Mouse (Mus musculus): Measurements from ENCODE around the gene Fkbp6. TPM values are rescaled to one million over a fixed set of nuclear protein-coding genes. Genes with fewer than 3 reads are reported as not detected.

Fkbp6 gene
- polyA plus RNA-seq, 1 experiment from 2014 or later = not detected

DNA sequence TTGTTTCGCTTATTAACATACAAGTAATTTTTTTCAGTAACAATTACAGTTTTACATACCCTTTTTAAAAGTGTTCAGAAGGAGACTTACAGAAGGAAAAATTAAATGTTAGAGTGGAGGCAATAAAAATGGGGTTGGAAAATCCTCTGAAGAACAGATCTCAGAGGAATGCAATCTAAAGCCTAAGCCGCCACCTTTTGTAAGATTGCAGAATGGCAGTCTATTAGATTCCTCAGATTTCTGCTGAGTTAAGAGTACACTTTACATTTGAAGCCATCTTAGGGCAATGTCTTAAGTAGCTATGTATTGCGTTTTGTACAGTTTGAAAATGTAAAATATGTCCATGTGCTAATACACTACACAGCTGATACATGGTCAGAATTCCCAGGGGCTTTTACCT is 47.4 kb downstream of the Fkbp6 start:
- H3K4me3 ChIP-seq = no peak overlapping the region
- no peaks in the 10 kb centered on the region for H3K4me1 ChIP-seq
- H3K9me3 ChIP-seq = no peaks in the 10 kb centered on the region
- no peak overlapping the region for H3K27ac ChIP-seq
- no peaks in the 10 kb centered on the region for H3K27me3 ChIP-seq
- ATAC-seq (ENCODE audit: insufficient number of reproducible peaks, insufficient read depth, low FRiP score, low TSS enrichment, low read depth) = no peak
- no peaks in the 10 kb centered on the region for H3K36me3 ChIP-seq
- no peak overlapping the region for H3K9ac ChIP-seq
- 70% methylated on average over 3 of the region's 3 CpGs for WGBS
- H3K4me2 ChIP-seq = no peak overlapping the region

DNA sequence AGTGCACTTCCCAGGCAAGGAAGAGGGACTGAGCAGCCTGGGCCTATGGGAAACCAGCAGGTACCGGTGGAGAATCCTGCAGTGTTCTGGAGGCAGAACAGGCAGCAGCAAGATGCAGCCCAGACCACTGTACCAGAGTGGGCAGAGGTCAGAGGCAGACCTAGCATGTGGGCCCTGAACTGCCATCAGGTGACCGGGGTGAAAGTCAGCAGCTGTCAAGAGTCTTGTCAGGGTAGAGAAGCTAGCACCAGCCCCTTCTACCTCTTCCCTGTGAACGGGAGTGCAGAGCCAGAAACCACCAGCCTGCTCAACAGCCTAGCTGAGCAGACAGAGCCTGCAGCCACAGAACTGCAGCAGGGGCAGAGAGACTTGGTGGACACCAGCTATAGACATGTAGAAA is 47.9 kb downstream of the Fkbp6 start:
- ATAC-seq (ENCODE audit: insufficient number of reproducible peaks, insufficient read depth, low FRiP score, low TSS enrichment, low read depth) = no peak
- H3K4me3 ChIP-seq = no peak overlapping the region
- no peaks in the 10 kb centered on the region for H3K4me1 ChIP-seq
- H3K4me2 ChIP-seq = no peak overlapping the region
- H3K9ac ChIP-seq = no peak overlapping the region
- WGBS = 42% methylated on average over 3 of the region's 3 CpGs
- no peaks in the 10 kb centered on the region for H3K9me3 ChIP-seq
- no peaks in the 10 kb centered on the region for H3K36me3 ChIP-seq
- no peak overlapping the region for H3K27ac ChIP-seq
- H3K27me3 ChIP-seq = no peaks in the 10 kb centered on the region

DNA sequence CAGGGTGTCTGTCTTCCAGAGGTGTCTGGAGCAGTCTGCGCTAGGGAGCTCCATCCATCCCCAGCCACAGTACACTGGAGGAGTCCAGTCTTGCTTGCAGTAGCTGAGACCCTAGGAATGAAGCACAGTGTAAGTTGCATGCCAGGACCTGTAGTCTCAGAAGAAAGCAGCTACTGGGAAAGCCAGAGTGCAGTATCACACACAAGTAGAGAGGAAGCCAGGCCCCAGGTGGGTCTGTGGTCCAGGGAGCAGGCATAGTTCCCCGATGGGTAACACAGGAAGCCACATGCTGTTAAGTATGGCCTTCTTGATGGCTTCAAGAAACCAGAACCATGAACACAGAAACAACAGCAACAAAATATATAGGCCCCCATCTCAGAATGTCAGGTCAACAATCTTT is 57.8 kb downstream of the Fkbp6 start:
- H3K36me3 ChIP-seq = no peaks in the 10 kb centered on the region
- no peak overlapping the region for H3K4me2 ChIP-seq
- ATAC-seq (ENCODE audit: insufficient number of reproducible peaks, insufficient read depth, low FRiP score, low TSS enrichment, low read depth) = no peak
- no peak overlapping the region for H3K9ac ChIP-seq
- H3K4me3 ChIP-seq = no peak overlapping the region
- 77% methylated on average over 2 of the region's 2 CpGs for WGBS
- H3K27ac ChIP-seq = no peak overlapping the region
- H3K27me3 ChIP-seq = no peaks in the 10 kb centered on the region
- H3K9me3 ChIP-seq = no peaks in the 10 kb centered on the region
- H3K4me1 ChIP-seq = 0 out of 2 replicates have a peak, but pooled peaks cover 4% of the 10 kb centered on the region

GRCm38 (mm10) chr5:135291193-135291592 is 58.7 kb downstream of the Fkbp6 start:
- no peaks in the 10 kb centered on the region for H3K9me3 ChIP-seq
- H3K4me3 ChIP-seq = no peak overlapping the region
- no peaks in the 10 kb centered on the region for H3K27me3 ChIP-seq
- no peak overlapping the region for H3K27ac ChIP-seq
- H3K4me2 ChIP-seq = no peak overlapping the region
- 0 out of 2 replicates have a peak, but pooled peaks have one; percentile 46 for ATAC-seq (ENCODE audit: insufficient number of reproducible peaks, insufficient read depth, low FRiP score, low TSS enrichment, low read depth)
- H3K4me1 ChIP-seq = 0 out of 2 replicates have a peak, but pooled peaks cover 4% of the 10 kb centered on the region
- H3K9ac ChIP-seq = no peak overlapping the region
- no peaks in the 10 kb centered on the region for H3K36me3 ChIP-seq
- 36% methylated on average over 4 of the region's 4 CpGs for WGBS

DNA sequence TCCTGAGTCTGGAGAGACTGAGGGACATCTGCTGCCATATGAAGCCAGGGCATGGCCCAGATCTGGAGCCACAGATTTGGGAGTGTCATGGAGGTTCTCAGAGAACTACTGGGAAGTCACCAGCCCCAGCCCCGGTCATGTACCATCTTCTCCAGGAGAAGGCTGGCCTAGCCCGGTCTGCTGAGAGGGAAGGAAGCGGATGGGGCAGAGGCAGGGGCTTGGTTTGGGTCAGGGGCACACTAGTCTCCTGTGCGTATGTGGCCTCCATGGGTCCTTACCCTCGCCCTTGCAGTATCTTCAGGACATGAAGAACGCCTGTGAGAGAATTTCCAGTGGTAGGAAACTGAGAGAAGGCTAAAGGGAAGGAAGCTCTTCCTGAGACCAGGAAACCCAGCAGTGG is 59.1 kb downstream of the Fkbp6 start:
- 83% methylated on average over 6 of the region's 6 CpGs for WGBS
- Histone ChIP-seq H3K4me3 (no peak overlapping the region), H3K9ac (no peak overlapping the region), H3K36me3 (no peaks in the 10 kb centered on the region), H3K27ac (no peak overlapping the region), H3K9me3 (no peaks in the 10 kb centered on the region), H3K27me3 (no peaks in the 10 kb centered on the region), H3K4me1 (0 out of 2 replicates have a peak, but pooled peaks cover 4% of the 10 kb centered on the region), H3K4me2 (no peak overlapping the region)
- ATAC-seq (ENCODE audit: insufficient number of reproducible peaks, insufficient read depth, low FRiP score, low TSS enrichment, low read depth) = no peak

DNA sequence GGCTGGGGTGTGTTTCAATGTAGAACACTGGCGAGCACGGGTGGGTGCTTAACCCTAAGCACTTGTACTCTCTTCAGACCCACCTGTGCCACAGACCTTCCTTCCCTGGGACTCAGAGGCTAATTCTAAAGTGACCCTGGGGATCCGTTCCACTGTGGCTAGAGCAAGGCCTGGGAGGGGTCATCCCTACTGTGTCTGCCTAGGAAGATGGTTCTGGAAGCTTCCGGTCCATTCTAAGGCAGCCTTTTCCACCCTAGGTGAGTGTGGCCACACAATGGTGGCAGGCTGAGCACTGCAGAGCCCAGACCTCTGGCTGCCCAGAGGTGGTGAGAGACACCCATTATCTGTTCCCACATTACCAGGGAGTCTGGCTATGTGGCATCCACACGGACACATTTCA is 62.9 kb downstream of the Fkbp6 start:
- H3K4me1 ChIP-seq = 0 out of 2 replicates have a peak, but pooled peaks cover under 1% of the 10 kb centered on the region
- WGBS = 75% methylated on average over 5 of the region's 5 CpGs
- H3K4me3 ChIP-seq = no peak overlapping the region
- no peak overlapping the region for H3K9ac ChIP-seq
- H3K9me3 ChIP-seq = no peaks in the 10 kb centered on the region
- ATAC-seq (ENCODE audit: insufficient number of reproducible peaks, insufficient read depth, low FRiP score, low TSS enrichment, low read depth) = no peak
- H3K27ac ChIP-seq = no peak overlapping the region
- H3K36me3 ChIP-seq = no peaks in the 10 kb centered on the region
- H3K27me3 ChIP-seq = no peaks in the 10 kb centered on the region
- no peak overlapping the region for H3K4me2 ChIP-seq

DNA sequence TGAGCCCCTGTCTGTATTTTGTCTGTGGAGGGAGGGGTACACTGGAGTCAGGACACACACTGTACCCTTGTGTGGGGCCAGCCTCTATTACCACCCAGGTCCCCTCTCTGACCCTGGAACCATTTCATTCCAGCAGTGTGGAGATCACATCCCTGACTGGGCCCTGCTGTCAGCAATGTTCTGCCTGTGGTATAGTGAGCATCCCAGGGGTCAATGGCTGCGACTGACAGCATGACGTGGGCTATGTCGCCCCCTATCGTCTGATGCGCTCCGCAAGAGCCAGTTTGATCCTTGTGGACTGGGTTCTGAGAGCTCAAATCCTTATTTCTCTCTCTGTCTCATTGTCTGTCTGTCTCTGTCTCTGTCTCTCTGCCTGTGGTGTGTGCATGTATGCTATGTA is 63.7 kb downstream of the Fkbp6 start:
- Histone ChIP-seq H3K4me1 (no peaks in the 10 kb centered on the region), H3K9ac (no peak overlapping the region), H3K36me3 (no peaks in the 10 kb centered on the region), H3K27ac (no peak overlapping the region), H3K4me2 (no peak overlapping the region), H3K4me3 (no peak overlapping the region), H3K9me3 (no peaks in the 10 kb centered on the region), H3K27me3 (no peaks in the 10 kb centered on the region)
- WGBS = 1% methylated on average over 6 of the region's 6 CpGs
- peak; percentile 70; the same call in 1 of the 2 replicates for ATAC-seq (ENCODE audit: insufficient number of reproducible peaks, insufficient read depth, low FRiP score, low TSS enrichment, low read depth)

DNA sequence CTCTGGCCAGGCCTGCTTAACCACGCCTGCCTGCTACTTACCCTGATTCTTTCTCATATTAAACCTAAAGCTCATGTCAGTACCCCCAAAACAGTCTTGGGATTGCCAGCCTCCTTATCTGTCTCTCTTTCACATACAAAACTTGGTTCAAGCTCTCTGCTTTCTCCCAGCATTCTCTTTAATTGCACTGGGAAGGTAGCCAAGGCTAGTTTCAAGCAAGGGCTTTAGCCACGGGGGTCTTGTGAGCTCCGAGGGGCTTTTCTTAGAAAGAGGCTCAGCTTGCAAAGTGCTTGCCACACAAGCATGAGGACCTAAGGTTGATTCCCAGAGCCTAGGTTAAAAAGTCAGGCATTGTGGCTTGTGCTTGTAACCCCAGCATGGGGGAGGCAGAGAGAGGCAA is 64.6 kb downstream of the Fkbp6 start:
- Histone ChIP-seq H3K27ac (no peak overlapping the region), H3K4me1 (peaks cover 1% of the 10 kb centered on the region; the same call in 1 of the 2 replicates), H3K4me3 (no peak overlapping the region), H3K9ac (no peak overlapping the region), H3K36me3 (no peaks in the 10 kb centered on the region), H3K4me2 (no peak overlapping the region), H3K9me3 (no peaks in the 10 kb centered on the region), H3K27me3 (no peaks in the 10 kb centered on the region)
- 57% methylated on average over 3 of the region's 3 CpGs for WGBS
- no peak for ATAC-seq (ENCODE audit: insufficient number of reproducible peaks, insufficient read depth, low FRiP score, low TSS enrichment, low read depth)

- no peaks in the 10 kb centered on the region for H3K9me3 ChIP-seq
- peaks cover 15% of the 10 kb centered on the region for H3K27me3 ChIP-seq
- no peak for ATAC-seq (ENCODE audit: insufficient number of reproducible peaks, insufficient read depth, low FRiP score, low TSS enrichment, low read depth)
- H3K27ac ChIP-seq = no peak overlapping the region
- H3K36me3 ChIP-seq = no peaks in the 10 kb centered on the region
- peaks cover 19% of the 10 kb centered on the region for H3K4me1 ChIP-seq
- no peak overlapping the region for H3K4me3 ChIP-seq
- no peak overlapping the region for H3K4me2 ChIP-seq
- H3K9ac ChIP-seq = no peak overlapping the region
- WGBS = 74% methylated on average over 9 of the region's 9 CpGs
These were observed 69.6 kb downstream of the Fkbp6 start for GRCm38 (mm10) chr5:135280226-135280625.

DNA sequence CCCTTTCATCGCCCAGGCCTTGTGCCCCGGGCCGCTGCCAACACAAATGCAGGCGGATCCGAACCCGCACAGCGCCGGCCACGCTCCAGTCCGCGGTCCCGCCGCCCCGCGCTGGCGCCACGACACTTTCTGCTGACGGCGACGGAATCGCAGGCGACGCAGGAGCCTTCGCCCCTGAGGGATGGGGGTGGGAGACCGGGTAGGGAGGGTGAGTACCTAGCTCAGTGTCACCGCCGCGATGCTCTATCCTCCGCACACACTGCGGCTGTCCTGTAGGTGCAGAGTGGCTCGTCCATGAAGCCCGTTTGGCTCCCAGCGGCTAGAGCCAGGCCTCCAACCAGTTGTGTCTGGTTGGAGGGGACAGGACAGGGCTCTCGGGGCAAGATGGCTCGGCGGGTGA is 73.2 kb downstream of the Fkbp6 start:
- no peak for ATAC-seq (ENCODE audit: insufficient number of reproducible peaks, insufficient read depth, low FRiP score, low TSS enrichment, low read depth)
- WGBS = 5% methylated on average over 36 of the region's 36 CpGs
- H3K4me3 ChIP-seq = peak overlapping the region; percentile 29
- H3K9me3 ChIP-seq = no peaks in the 10 kb centered on the region
- H3K36me3 ChIP-seq = no peaks in the 10 kb centered on the region
- H3K9ac ChIP-seq = peak overlapping the region; percentile 68
- H3K4me2 ChIP-seq = peak overlapping the region; percentile 57
- H3K27ac ChIP-seq = peak overlapping the region; percentile 91
- H3K4me1 ChIP-seq = peaks cover 38% of the 10 kb centered on the region
- H3K27me3 ChIP-seq = peaks cover 15% of the 10 kb centered on the region

DNA sequence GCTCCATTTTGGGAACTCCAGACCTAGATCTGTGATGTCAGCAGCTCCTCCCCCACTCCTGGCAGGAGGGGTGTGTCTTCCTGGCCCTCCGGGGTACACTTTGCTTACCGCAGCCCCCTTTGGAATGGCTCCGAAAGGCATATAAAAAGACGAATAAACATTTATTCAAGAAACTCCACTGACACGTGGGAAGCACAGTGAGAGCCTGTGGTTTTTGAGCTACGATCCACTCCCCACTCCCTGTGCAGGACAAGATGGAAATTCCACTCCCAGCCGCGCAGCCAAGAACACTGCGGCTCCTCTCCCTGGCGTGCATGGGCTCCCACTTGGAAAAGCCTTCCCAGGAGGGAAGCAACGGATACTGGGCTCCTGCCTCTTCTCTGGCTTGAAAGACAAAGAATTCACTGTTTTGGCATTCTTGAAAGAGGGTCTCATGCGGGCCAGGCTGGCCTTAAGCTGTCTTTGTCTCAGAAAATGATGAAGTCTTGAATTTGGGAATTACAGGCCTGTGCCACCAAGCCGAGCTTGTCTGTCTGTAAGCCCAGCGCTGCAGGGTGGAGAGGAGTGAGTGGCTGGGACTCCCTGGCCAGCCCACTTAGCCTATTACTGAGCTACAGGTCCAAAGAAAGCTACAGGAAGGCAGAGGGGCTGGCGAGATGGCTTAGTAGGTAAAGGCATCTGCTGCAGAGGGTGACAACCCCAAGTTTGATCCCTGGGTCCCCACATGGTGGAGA is 75.0 kb downstream of the Fkbp6 start:
- Histone ChIP-seq H3K9me3 (no peaks in the 10 kb centered on the region), H3K9ac (peak overlapping the region; percentile 57; the same call in 1 of the 2 replicates), H3K4me1 (peaks cover 35% of the 10 kb centered on the region), H3K27ac (peak overlapping the region; percentile 91), H3K4me3 (peak overlapping the region; percentile 14), H3K36me3 (no peaks in the 10 kb centered on the region), H3K4me2 (peak overlapping the region; percentile 48), H3K27me3 (peaks cover 15% of the 10 kb centered on the region)
- WGBS = 11% methylated on average over 15 of the region's 15 CpGs
- ATAC-seq (ENCODE audit: insufficient number of reproducible peaks, insufficient read depth, low FRiP score, low TSS enrichment, low read depth) = peak; percentile 68

GRCm38 (mm10) chr5:135271563-135272165 is 78.2 kb downstream of the Fkbp6 start:
- Histone ChIP-seq H3K4me2 (no peak overlapping the region), H3K4me1 (peaks cover 34% of the 10 kb centered on the region), H3K4me3 (no peak overlapping the region), H3K9me3 (no peaks in the 10 kb centered on the region), H3K36me3 (no peaks in the 10 kb centered on the region), H3K27me3 (peaks cover 10% of the 10 kb centered on the region), H3K9ac (no peak overlapping the region), H3K27ac (no peak overlapping the region)
- WGBS = 56% methylated on average over 12 of the region's 12 CpGs
- ATAC-seq (ENCODE audit: insufficient number of reproducible peaks, insufficient read depth, low FRiP score, low TSS enrichment, low read depth) = no peak

Data from embryonic facial prominence, embryonic 13.5 days (tissue).